Mouse (Mus musculus): ENCODE data around the gene Eif2s3x. TPM values are rescaled to one million over a fixed set of nuclear protein-coding genes. Genes with fewer than 3 reads are reported as not detected.

Gene Eif2s3x
- total RNA-seq (2021), result 110 and 127 TPM in 2 replicates
- long read RNA-seq, experiment 1, transcript Eif2s3x-201 (12 exons, 3,647 nt), result major isoform, 60 of 74 reads
- long read RNA-seq, experiment 1, partial matches to known transcripts, result 4 of 74 reads
- long read RNA-seq, experiment 1, other reads (novel, unspliced or antisense), result 10 of 74 reads
- long read RNA-seq, experiment 2, transcript Eif2s3x-201 (12 exons, 3,647 nt), result major isoform, 20 of 32 reads
- long read RNA-seq, experiment 2, partial matches to known transcripts, result 9 of 32 reads
- long read RNA-seq, experiment 2, other reads (novel, unspliced or antisense), result 3 of 32 reads

GRCm38 (mm10) chrX:94212597-94213321, at the start of gene Eif2s3x:
Gene Eif2s3x (minus strand): TSS chrX:94212862.
- peak; percentile 93 for DNase-seq

- no peak for DNase-seq
Measured at GRCm38 (mm10) chrX:94235601-94236000, 22.9 kb upstream of the Eif2s3x start.

DNA sequence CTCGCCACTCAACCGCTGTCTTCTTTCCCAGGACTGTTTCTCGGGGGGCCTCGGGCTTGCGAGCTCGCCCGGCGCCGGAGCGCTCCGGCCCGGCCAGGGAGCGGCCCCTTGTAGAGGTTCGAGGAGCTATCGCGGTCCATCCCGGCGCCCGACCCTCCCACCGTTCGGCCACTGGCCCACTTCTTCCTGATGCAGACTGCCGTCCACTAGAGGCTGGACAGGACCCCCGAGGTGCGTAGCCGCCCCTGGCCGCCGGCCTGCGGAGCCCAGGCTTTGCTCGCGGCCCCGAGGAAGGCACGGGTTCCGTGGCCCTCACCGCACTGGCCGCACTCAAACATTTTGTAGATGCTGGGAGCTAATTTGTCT, 22.5 kb upstream of the Eif2s3x start:
- DNase-seq, result peak; percentile 25

DNA sequence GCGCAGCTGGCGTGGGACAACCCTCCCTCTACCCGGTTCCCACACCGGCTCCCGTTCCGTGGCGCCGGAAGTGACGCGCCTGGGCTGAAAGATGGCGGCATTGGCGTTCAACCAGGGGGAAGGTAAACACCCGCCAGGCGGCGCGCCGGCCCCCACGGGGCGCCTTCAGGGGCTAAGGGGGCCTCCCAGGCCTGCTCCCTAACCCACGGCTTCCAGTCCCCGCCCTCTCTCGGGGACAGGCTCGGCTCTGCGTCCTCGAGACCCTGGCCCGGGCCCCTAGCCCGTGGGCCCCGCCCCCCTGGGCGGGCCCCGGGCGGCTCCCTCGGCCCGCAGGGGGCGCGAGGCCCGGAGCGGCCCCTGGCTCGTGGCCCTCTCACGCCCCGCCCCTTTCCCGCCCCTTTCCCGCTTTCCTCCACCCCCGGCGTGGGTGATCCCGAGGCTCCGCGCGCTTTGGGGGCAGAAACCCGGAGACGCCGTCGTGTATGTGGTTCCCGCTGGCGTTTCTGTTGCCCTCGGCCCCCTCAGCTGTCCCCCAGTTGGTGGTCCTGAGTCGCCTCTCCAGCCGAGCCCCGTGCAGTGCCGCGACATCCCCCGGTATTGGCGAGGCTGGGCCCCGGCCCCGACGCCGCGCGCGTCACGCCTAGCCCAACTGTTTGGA, 22.0 kb upstream of the Eif2s3x start, which contains the start of gene Klhl15:
Gene Klhl15 (plus strand): TSS at position 68 of the 658 bp plus-strand sequence.
- peak; percentile 91 for DNase-seq

GRCm38 (mm10) chrX:94233936-94234531, 21.4 kb upstream of the Eif2s3x start:
- DNase-seq, result no peak

DNA sequence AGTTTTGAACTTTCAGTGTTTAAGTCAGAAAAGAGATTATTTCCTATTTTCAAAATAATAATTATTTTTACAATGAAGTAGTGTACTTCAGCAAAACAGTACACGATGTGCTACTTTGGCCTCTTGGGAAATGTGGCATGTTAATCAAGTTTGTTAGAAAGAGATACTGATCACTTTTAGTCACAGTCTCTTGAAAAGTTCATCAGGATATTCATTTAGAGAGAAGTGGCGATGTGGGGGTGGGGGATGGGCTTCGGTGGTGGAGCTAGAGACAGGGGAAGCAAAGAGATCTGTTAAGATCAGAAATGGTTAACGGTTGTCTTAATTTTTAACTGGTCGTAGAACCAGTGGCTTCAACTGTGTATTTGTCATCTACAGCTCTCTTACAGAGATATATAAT, 20.8 kb upstream of the Eif2s3x start:
- peak; percentile 14 for DNase-seq

GRCm38 (mm10) chrX:94213384-94213783, 722 bp upstream of the Eif2s3x start:
- no peak for DNase-seq

- no peak for DNase-seq
Measured at GRCm38 (mm10) chrX:94212264-94212596, 432 bp downstream of the Eif2s3x start.

- DNase-seq, result peak; percentile 71
Measured at GRCm38 (mm10) chrX:94197789-94198188, 14.9 kb downstream of the Eif2s3x start.

DNA sequence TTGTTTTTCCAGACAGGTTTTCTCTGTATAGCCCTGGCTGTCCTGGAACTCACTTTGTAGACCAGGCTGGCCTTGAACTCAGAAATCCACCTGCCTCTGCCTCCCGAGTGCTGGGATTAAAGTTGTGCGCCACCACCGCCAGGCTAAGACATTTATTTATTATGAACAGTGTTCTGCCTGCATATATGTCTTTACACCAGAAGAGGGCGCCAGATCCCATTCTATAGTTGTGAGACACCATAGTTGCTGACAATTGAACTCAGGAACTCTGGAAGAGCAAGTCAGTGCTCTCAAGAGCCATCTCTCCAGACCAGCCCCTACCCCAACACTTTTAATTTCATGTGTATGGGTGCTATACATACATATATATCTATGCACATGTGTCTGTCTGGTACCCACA, 18.8 kb downstream of the Eif2s3x start:
- peak; percentile 58 for DNase-seq

GRCm38 (mm10) chrX:94185156-94185555, 27.5 kb downstream of the Eif2s3x start:
- DNase-seq, result no peak

DNA sequence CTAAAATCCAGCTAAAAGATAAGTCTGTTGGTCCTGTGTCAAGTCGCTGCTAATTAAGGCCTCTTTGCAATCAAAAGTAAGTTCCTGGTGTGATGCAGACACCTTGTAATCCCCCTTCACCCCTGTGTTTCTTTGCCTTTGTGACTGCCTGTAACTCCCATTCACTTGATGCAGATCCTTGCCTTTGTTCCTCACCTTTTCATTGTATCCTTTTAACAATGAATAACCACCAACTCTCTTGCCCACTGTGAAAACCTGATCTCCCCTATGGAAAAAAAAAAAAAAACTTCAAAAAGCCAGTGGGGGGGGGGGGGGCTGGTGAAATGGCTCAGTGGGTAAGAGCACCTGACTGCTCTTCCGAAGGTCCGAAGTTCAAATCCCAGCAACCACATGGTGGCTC, 28.8 kb downstream of the Eif2s3x start:
- DNase-seq, result no peak

DNA sequence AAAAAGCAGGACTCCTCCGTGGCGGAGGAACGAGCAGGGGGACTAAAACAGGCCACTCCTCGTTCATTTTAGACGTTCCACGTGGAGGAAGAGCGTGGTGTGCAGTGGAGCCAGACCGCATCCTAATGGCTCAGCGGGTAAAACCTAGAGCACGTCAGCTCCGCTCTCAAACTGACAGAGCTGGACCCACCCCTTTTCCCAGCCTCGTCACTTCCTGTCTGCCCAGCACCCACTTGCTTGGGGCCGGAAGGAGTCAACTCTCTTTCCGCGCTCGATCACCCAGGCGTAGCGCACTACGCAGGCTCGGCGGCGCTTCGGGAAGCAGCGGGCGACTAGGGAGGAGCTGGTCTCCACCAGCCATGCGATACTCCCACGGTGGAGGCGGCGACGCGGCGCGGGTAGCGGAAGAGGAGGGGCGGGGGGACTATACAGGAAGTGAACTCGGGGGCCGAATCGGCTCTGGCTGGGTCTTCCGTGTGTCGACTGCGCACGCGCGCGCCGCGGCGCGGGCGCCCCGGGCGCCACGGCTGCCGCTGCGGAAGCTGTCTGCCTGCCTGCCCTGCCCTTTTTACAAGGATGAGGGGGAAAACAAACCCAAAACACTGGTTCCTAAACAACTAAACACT, 34.8 kb downstream of the Eif2s3x start:
- peak; percentile 96 for DNase-seq

DNA sequence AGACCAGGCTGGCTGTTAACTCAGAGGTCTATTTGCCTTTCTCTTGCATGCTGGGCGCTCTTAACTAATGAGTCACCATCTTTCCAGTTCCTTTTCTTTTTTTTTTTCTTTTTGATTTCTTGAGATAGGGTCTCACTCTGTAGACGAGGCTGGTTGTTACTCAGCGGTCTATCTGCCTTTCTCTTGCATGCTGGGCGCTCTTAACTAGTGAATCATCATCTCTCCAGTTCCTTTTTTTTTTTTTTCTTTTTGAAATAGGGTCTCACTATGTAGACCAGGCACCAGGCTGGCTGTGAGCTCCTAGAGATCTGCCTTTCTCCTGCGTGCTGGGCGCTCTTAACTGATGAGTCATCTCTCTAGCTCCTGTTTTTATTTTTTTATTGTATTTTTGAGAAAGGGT, 43.3 kb downstream of the Eif2s3x start:
- no peak for DNase-seq

DNA sequence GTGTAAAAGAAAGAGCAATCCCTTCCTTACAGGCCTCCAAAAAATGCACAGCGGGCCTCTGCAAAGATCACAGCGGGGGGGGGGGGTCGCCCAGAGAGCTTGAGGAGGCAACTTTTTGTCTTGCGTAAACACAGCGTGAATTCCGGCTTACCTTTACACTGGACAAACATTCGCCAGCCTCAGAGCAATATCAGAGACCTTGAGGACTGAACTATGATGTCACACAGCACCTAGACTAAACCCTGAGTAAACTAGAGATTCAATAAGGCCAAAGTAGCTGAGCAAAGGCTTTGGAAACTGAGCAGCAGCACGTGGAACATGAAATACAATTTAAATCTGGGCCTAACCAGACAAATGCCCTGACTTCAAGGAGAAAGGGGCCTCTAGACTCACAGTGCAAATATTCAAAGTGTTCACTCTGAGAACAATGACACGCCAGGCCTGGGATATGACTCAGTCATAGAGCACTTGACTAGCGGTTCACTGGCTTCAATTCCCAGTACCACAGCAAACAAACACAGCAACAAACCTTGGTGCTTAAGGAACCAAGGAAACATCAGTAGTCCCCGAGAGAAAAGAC, 60.3 kb downstream of the Eif2s3x start:
- peak; percentile 8 for DNase-seq

DNA sequence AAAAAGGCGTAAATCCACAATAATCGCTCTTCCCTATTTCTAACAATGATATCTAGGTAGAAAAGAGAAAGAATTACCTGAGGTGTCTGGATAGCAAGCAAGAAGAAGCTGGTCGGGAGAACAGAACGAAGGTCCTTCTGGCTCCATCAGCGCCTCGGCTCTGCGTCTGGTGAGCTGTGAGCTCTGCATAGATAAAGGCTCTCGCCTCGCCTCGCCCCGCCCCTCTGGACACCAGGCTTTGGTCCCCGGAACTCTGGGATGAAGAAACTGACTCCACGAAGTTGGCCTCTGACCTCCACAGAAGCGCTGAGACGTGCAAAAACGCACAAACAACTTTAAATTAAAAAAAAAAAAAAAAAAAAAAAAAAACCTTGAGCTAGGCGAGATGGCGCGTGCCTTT, 62.2 kb downstream of the Eif2s3x start:
- DNase-seq, result no peak

DNA sequence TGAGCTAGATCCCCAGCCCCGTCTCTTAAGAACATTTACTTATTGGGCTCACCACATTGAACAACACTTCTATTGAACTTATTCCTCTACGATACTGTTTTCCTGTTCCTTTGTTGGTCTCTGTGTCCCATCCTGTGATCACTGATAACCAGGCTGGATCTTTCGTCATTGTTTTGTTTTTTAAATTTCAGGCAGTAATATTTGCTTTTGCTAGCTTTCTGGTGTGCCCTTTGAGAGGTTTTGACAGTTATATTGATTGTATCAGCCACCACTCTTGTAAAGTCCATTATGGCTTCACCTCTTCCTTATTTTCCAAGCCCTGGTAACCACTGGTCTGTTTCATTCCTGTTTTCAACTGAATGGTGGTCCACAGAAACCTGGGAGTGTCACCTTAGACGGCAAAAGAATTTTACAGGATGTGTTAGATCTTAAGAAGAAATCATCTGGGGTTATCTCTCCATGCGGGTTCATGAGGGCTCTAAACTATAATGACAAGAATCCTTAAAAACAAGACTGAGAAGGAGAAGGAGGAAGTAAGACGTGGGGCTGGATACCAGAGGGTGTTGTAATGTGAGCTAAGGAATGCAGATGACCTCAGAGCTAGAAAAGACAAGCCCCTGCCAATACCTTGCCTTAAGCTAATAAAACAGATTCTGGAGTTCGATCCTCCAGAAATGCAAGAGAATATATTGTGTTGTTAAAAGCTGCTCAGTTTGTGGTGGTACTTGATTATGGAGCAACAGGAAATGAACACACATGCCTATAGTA, 70.5 kb downstream of the Eif2s3x start:
- no peak for DNase-seq

GRCm38 (mm10) chrX:94140080-94140479, 72.6 kb downstream of the Eif2s3x start:
- no peak for DNase-seq
